Mouse (Mus musculus): ENCODE measurements around the gene Cyp2d22. TPM values are rescaled to one million over a fixed set of nuclear protein-coding genes. Genes with fewer than 3 reads are reported as not detected.
"Not testable (repeated sequence)": the region's sequence is repeated elsewhere in the genome, so short reads cannot be mapped to it uniquely, and the experiment has no call there.

Gene Cyp2d22
- polyA plus RNA-seq, 1 experiment from 2014 or later: 8.2 TPM

DNA sequence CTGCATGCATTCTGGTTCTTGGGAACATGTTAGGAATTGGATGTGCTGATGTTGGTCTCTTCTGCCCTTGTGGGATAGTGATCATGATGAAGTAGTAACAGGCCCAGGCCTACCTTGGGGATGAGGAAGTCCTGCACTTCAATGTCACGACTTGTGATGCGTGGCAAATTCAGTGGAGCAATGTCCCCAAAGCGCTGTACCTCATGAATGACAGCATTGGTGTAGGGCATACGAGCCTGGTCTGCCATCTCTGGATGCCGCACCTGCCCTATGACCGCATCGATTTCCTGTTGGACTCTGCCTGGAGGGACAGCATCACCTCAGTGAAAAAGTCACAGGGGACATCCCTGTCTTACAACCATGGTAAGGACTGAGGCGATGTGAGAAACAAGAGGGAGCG lies 23.5 kb upstream of the Cyp2d22 start:
- H3K36me3 ChIP-seq (ENCODE audit: control insufficient read depth, insufficient read depth, low read length): no peaks in the 10 kb centered on the region
- no peaks in the 10 kb centered on the region for H3K27me3 ChIP-seq (ENCODE audit: control insufficient read depth, insufficient read depth, low read length)
- 93% methylated on average over 9 of the region's 9 CpGs for WGBS
- no peak overlapping the region for H3K4me2 ChIP-seq (replicated peaks; ENCODE audit: low read depth, low read length)
- no peak for ATAC-seq (ENCODE audit: low FRiP score, low TSS enrichment)
- H3K4me1 ChIP-seq (ENCODE audit: control insufficient read depth, insufficient read depth, low read length): no peaks in the 10 kb centered on the region
- no peak overlapping the region for H3K4me3 ChIP-seq (ENCODE audit: low read length)
- H3K27ac ChIP-seq (ENCODE audit: low read depth, low read length): no peak overlapping the region
- no peaks in the 10 kb centered on the region for H3K9me3 ChIP-seq (ENCODE audit: control insufficient read depth, low read length)
- H3K9ac ChIP-seq (ENCODE audit: low read depth, low read length): no peak overlapping the region

DNA sequence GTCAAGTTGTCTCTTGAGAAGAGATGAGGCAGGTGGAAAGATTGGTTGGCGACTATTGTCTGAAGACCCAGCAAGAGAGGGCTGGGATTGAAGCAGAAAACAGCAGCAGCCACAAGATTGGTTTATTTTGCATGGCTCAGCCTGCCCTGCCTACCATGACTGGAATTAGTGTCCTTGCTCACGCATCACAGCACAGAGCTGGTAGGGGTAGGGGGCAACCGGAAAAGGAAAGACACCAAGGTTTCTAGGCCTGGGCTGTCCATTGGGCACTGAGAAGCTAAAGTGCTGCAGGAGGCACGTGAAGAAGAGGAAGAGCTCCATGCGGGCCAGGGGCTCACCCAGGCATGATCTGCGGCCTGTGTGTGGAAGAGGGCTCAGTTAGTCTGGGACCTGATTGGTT lies 22.7 kb upstream of the Cyp2d22 start:
- Histone ChIP-seq H3K9me3 (ENCODE audit: control insufficient read depth, low read length) (no peaks in the 10 kb centered on the region), H3K9ac (ENCODE audit: low read depth, low read length) (no peak overlapping the region), H3K27ac (ENCODE audit: low read depth, low read length) (no peak overlapping the region), H3K36me3 (ENCODE audit: control insufficient read depth, insufficient read depth, low read length) (no peaks in the 10 kb centered on the region), H3K27me3 (ENCODE audit: control insufficient read depth, insufficient read depth, low read length) (no peaks in the 10 kb centered on the region), H3K4me3 (ENCODE audit: low read length) (no peak overlapping the region), H3K4me1 (ENCODE audit: control insufficient read depth, insufficient read depth, low read length) (no peaks in the 10 kb centered on the region), H3K4me2 (replicated peaks; ENCODE audit: low read depth, low read length) (no peak overlapping the region)
- no peak for ATAC-seq (ENCODE audit: low FRiP score, low TSS enrichment)
- WGBS: 86% methylated on average over 6 of the region's 6 CpGs

GRCm38 (mm10) chr15:82402106-82402505 lies 22.0 kb upstream of the Cyp2d22 start:
- Histone ChIP-seq H3K9me3 (ENCODE audit: control insufficient read depth, low read length) (no peaks in the 10 kb centered on the region), H3K27ac (ENCODE audit: low read depth, low read length) (no peak overlapping the region), H3K27me3 (ENCODE audit: control insufficient read depth, insufficient read depth, low read length) (no peaks in the 10 kb centered on the region), H3K4me1 (ENCODE audit: control insufficient read depth, insufficient read depth, low read length) (no peaks in the 10 kb centered on the region), H3K36me3 (ENCODE audit: control insufficient read depth, insufficient read depth, low read length) (no peaks in the 10 kb centered on the region), H3K4me2 (replicated peaks; ENCODE audit: low read depth, low read length) (no peak overlapping the region), H3K4me3 (ENCODE audit: low read length) (no peak overlapping the region), H3K9ac (ENCODE audit: low read depth, low read length) (no peak overlapping the region)
- no peak for ATAC-seq (ENCODE audit: low FRiP score, low TSS enrichment)

GRCm38 (mm10) chr15:82401516-82401915 lies 21.5 kb upstream of the Cyp2d22 start:
- Histone ChIP-seq H3K27me3 (ENCODE audit: control insufficient read depth, insufficient read depth, low read length) (no peaks in the 10 kb centered on the region), H3K9ac (ENCODE audit: low read depth, low read length) (no peak overlapping the region), H3K4me3 (ENCODE audit: low read length) (no peak overlapping the region), H3K4me2 (replicated peaks; ENCODE audit: low read depth, low read length) (no peak overlapping the region), H3K27ac (ENCODE audit: low read depth, low read length) (no peak overlapping the region), H3K36me3 (ENCODE audit: control insufficient read depth, insufficient read depth, low read length) (no peaks in the 10 kb centered on the region), H3K9me3 (ENCODE audit: control insufficient read depth, low read length) (no peaks in the 10 kb centered on the region), H3K4me1 (ENCODE audit: control insufficient read depth, insufficient read depth, low read length) (no peaks in the 10 kb centered on the region)
- ATAC-seq (ENCODE audit: low FRiP score, low TSS enrichment): no peak
- 67% methylated on average over 2 of the region's 2 CpGs for WGBS

DNA sequence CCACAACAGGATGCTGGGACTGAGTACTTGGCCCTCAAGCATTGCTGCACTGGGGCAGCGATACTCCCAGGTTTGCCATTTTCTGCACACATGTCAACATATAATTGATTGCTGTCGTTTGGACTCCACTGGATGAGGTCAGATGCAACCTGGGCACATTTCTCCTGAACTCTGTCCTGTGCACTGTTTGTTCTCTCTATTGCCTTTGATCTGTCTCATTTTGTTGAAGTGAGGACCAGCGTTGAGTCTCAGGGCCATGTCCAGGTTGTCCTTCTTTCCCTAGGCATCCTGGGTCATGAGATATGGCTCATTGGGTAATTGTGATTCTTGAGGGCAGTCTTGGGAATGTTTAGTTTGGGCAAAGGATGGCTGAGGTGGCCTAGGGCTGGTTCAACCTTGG lies 15.9 kb upstream of the Cyp2d22 start:
- WGBS: 83% methylated on average over 3 of the region's 3 CpGs
- H3K27me3 ChIP-seq (ENCODE audit: control insufficient read depth, insufficient read depth, low read length); H3K9me3 ChIP-seq (ENCODE audit: control insufficient read depth, low read length); H3K4me2 ChIP-seq (replicated peaks; ENCODE audit: low read depth, low read length); H3K27ac ChIP-seq (ENCODE audit: low read depth, low read length); H3K4me1 ChIP-seq (ENCODE audit: control insufficient read depth, insufficient read depth, low read length); ATAC-seq (ENCODE audit: low FRiP score, low TSS enrichment); H3K36me3 ChIP-seq (ENCODE audit: control insufficient read depth, insufficient read depth, low read length); H3K4me3 ChIP-seq (ENCODE audit: low read length); H3K9ac ChIP-seq (ENCODE audit: low read depth, low read length): not testable (repeated sequence)

DNA sequence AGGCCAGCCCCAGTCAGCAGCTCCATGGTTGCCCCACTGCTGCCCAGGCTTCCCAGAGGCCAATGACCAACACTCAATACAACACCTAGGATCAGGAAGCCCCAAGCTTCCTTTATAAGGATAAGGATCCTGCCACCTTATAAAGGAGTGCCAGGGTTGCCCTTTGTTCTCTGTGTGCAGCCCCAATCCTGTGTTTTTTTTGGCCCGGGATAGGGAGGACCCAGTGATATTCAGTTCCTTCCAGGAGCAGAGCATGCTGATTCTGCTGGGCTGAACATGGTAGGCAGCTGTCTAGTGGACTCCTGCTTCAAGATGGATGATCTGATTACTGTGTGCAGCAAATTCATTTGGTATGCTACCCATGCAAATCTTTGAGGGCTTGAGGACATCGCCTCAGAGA lies 13.9 kb upstream of the Cyp2d22 start, which contains the start of gene Cyp2d11:
TSS of gene Cyp2d11 (minus strand) at position 101 of the 400 bp plus-strand sequence.
- H3K4me2 ChIP-seq (replicated peaks; ENCODE audit: low read depth, low read length); H3K27me3 ChIP-seq (ENCODE audit: control insufficient read depth, insufficient read depth, low read length); H3K9ac ChIP-seq (ENCODE audit: low read depth, low read length); H3K4me1 ChIP-seq (ENCODE audit: control insufficient read depth, insufficient read depth, low read length); H3K36me3 ChIP-seq (ENCODE audit: control insufficient read depth, insufficient read depth, low read length); H3K27ac ChIP-seq (ENCODE audit: low read depth, low read length); H3K9me3 ChIP-seq (ENCODE audit: control insufficient read depth, low read length); ATAC-seq (ENCODE audit: low FRiP score, low TSS enrichment); H3K4me3 ChIP-seq (ENCODE audit: low read length): not testable (repeated sequence)
- WGBS: 84% methylated on average over 2 of the region's 2 CpGs

- not testable (repeated sequence) for H3K9ac ChIP-seq (ENCODE audit: low read depth, low read length); ATAC-seq (ENCODE audit: low FRiP score, low TSS enrichment); H3K4me1 ChIP-seq (ENCODE audit: control insufficient read depth, insufficient read depth, low read length); H3K27me3 ChIP-seq (ENCODE audit: control insufficient read depth, insufficient read depth, low read length); H3K4me2 ChIP-seq (replicated peaks; ENCODE audit: low read depth, low read length); H3K36me3 ChIP-seq (ENCODE audit: control insufficient read depth, insufficient read depth, low read length); H3K9me3 ChIP-seq (ENCODE audit: control insufficient read depth, low read length); H3K4me3 ChIP-seq (ENCODE audit: low read length); H3K27ac ChIP-seq (ENCODE audit: low read depth, low read length)
- 86% methylated on average over 10 of the region's 10 CpGs for WGBS
Observed at GRCm38 (mm10) chr15:82389916-82390315, 9.9 kb upstream of the Cyp2d22 start.

GRCm38 (mm10) chr15:82385729-82386128 lies 5.7 kb upstream of the Cyp2d22 start:
- Histone ChIP-seq H3K4me2 (replicated peaks; ENCODE audit: low read depth, low read length) (no peak overlapping the region), H3K27me3 (ENCODE audit: control insufficient read depth, insufficient read depth, low read length) (no peaks in the 10 kb centered on the region), H3K9me3 (ENCODE audit: control insufficient read depth, low read length) (no peaks in the 10 kb centered on the region; the same call in 1 of the 2 replicates), H3K4me1 (ENCODE audit: control insufficient read depth, insufficient read depth, low read length) (peaks cover 3% of the 10 kb centered on the region; the same call in 1 of the 2 replicates), H3K27ac (ENCODE audit: low read depth, low read length) (no peak overlapping the region), H3K36me3 (ENCODE audit: control insufficient read depth, insufficient read depth, low read length) (no peaks in the 10 kb centered on the region), H3K9ac (ENCODE audit: low read depth, low read length) (no peak overlapping the region), H3K4me3 (ENCODE audit: low read length) (no peak overlapping the region)
- no peak for ATAC-seq (ENCODE audit: low FRiP score, low TSS enrichment)
- 90% methylated on average over 2 of the region's 2 CpGs for WGBS

- WGBS: 88% methylated on average over 2 of the region's 2 CpGs
- no peaks in the 10 kb centered on the region for H3K27me3 ChIP-seq (ENCODE audit: control insufficient read depth, insufficient read depth, low read length)
- no peak for ATAC-seq (ENCODE audit: low FRiP score, low TSS enrichment)
- H3K4me2 ChIP-seq (replicated peaks; ENCODE audit: low read depth, low read length): no peak overlapping the region
- H3K4me1 ChIP-seq (ENCODE audit: control insufficient read depth, insufficient read depth, low read length): peaks cover 12% of the 10 kb centered on the region; the same call in 1 of the 2 replicates
- no peak overlapping the region for H3K9ac ChIP-seq (ENCODE audit: low read depth, low read length)
- H3K4me3 ChIP-seq (ENCODE audit: low read length): no peak overlapping the region
- no peaks in the 10 kb centered on the region; the same call in 1 of the 2 replicates for H3K9me3 ChIP-seq (ENCODE audit: control insufficient read depth, low read length)
- no peaks in the 10 kb centered on the region for H3K36me3 ChIP-seq (ENCODE audit: control insufficient read depth, insufficient read depth, low read length)
- H3K27ac ChIP-seq (ENCODE audit: low read depth, low read length): no peak overlapping the region
Observed at GRCm38 (mm10) chr15:82382441-82382840, 2.4 kb upstream of the Cyp2d22 start.

Measured in kidney, embryonic 14.5 days (tissue).